20 mouse cellular contexts compared by ENCODE assay signal in the genomic region with DNA sequence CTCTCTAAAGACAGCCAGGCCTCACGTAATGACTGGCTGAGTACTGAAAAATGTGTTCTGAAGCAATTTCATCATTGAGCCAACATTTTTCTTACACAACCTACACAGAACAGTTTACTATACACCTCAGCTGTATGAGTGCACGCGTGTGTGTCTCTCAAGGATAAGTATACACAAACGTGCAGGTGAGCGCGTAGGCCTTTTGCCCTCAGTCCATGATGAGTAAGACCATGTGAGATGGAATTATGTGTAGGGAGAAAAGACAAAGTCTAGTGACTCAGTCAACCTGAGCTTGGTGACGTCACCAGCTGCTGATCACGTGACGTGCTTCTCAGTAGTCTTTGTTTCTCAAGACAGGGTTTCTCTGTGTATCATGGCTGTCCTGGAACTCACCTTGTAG.
"Had no signal": no experiment of that assay in that cellular context is flagged by ENCODE, and none has a peak within 500 bp of the region (broad histone marks: within the 10 kb centered on the region; RNA-seq: fewer than 3 reads in every experiment).

No protein-coding gene starts in this region.

- H3K36me3 ChIP-seq: midbrain, embryonic 10.5 days; midbrain, embryonic 12.5 days; neural tube, embryonic 13.5 days; neural tube, embryonic 15.5 days; stomach, embryonic 15.5 days had no signal

- H3K4me3 ChIP-seq: midbrain, embryonic 10.5 days; midbrain, embryonic 12.5 days; myocyte; neural tube, embryonic 13.5 days; neural tube, embryonic 15.5 days; stomach, embryonic 15.5 days had no signal

- H3K9me3 ChIP-seq: midbrain, embryonic 10.5 days; midbrain, embryonic 12.5 days; neural tube, embryonic 13.5 days; neural tube, embryonic 15.5 days; stomach, embryonic 15.5 days had no signal

- H3K4me2 ChIP-seq: lung, embryonic 14.5 days; midbrain, embryonic 12.5 days; neural tube, embryonic 13.5 days; neural tube, embryonic 15.5 days; stomach, embryonic 15.5 days had no signal

- H3K9ac ChIP-seq: lung, embryonic 14.5 days; midbrain, embryonic 12.5 days; neural tube, embryonic 13.5 days; neural tube, embryonic 15.5 days; stomach, embryonic 15.5 days had no signal

- H3K27me3 ChIP-seq: midbrain, embryonic 12.5 days; neural tube, embryonic 13.5 days; neural tube, embryonic 15.5 days; stomach, embryonic 15.5 days had no signal

- ATAC-seq: midbrain, embryonic 16.5 days had no signal

- DNase-seq: lung, adult 18-20 months; lung, embryonic 14.5 days; lung, postnatal 10 days; lung, postnatal 4 days; midbrain, embryonic 14.5 days; retina, postnatal 1 day; right cerebral cortex, adult 18-20 months; right cerebral cortex, postnatal 25 days; right cerebral cortex, postnatal 4 days; spleen, adult 18-20 months; thymus, adult 18-20 months; thymus, postnatal 14 days; thymus, postnatal 36 days had no signal

- H3K4me1 ChIP-seq: neural tube, embryonic 13.5 days; stomach, embryonic 15.5 days had no signal

- H3K27ac ChIP-seq: midbrain, embryonic 10.5 days; midbrain, embryonic 12.5 days; neural tube, embryonic 13.5 days; neural tube, embryonic 15.5 days; stomach, embryonic 15.5 days had no signal
